Mouse (Mus musculus) cerebellum, postnatal 10 days (tissue): ENCODE data around the gene Crxos.
"Not testable (repeated sequence)": the region's sequence is repeated elsewhere in the genome, so short reads cannot be mapped to it uniquely, and the experiment has no call there.

Experiments
- DNase-seq, 2 experiments: peaks; one replicate each; pipeline ENCODE4 v3.0.0; 2021; ENCODE audit warnings: mixed read lengths in 2 of 2

Crxos gene

GRCm38 (mm10) chr7:15882317-15882716 lies at the start of gene Crxos:
Crxos (plus strand) TSS chr7:15882617.
- no peak for DNase-seq

- DNase-seq = no peak
Observed at GRCm38 (mm10) chr7:15839578-15839977, 42.8 kb upstream of the Crxos start, which contains the start of gene Obox6. Obox6 (minus strand) TSS chr7:15839678.

GRCm38 (mm10) chr7:15859657-15860056 lies 22.8 kb upstream of the Crxos start:
- DNase-seq = peak; percentile 2 to 7

- DNase-seq = no peak
Observed at GRCm38 (mm10) chr7:15864104-15864503, 18.3 kb upstream of the Crxos start.

- no peak for DNase-seq
Observed at GRCm38 (mm10) chr7:15879756-15880155, 2.7 kb upstream of the Crxos start, which contains the start of gene Crx. Crx (minus strand) TSS chr7:15879968.

GRCm38 (mm10) chr7:15881388-15881787 lies 1.0 kb upstream of the Crxos start:
- no peak for DNase-seq

- DNase-seq = no peak
Observed at GRCm38 (mm10) chr7:15881831-15882230, 586 bp upstream of the Crxos start.

GRCm38 (mm10) chr7:15884127-15884526 lies 1.7 kb downstream of the Crxos start:
- no peak for DNase-seq

GRCm38 (mm10) chr7:15894251-15894650 lies 11.8 kb downstream of the Crxos start:
- DNase-seq = no peak

GRCm38 (mm10) chr7:15901366-15902048 lies 19.1 kb downstream of the Crxos start:
- DNase-seq = no peak

GRCm38 (mm10) chr7:15905861-15906260 lies 23.4 kb downstream of the Crxos start:
- no peak for DNase-seq

- no peak for DNase-seq
Observed at GRCm38 (mm10) chr7:15906602-15907001, 24.2 kb downstream of the Crxos start.

GRCm38 (mm10) chr7:15907971-15908590 lies 25.7 kb downstream of the Crxos start:
- no peak for DNase-seq

- DNase-seq = no peak
Observed at GRCm38 (mm10) chr7:15910521-15910920, 28.1 kb downstream of the Crxos start.

GRCm38 (mm10) chr7:15912183-15912582 lies 29.8 kb downstream of the Crxos start:
- DNase-seq = peak; percentile 87 to 91

GRCm38 (mm10) chr7:15914252-15914651 lies 31.8 kb downstream of the Crxos start:
- peak; percentile 54 to 64 for DNase-seq

GRCm38 (mm10) chr7:15914751-15915150 lies 32.3 kb downstream of the Crxos start:
- DNase-seq = no peak

GRCm38 (mm10) chr7:15915695-15916094 lies 33.3 kb downstream of the Crxos start:
- not testable (repeated sequence) for DNase-seq

GRCm38 (mm10) chr7:15916134-15916723 lies 33.8 kb downstream of the Crxos start:
- no peak for DNase-seq

- DNase-seq = no peak
Observed at GRCm38 (mm10) chr7:15916996-15917395, 34.6 kb downstream of the Crxos start.

GRCm38 (mm10) chr7:15918371-15918770 lies 36.0 kb downstream of the Crxos start:
- peak; percentile 51 to 55 for DNase-seq

- DNase-seq = no peak
Observed at GRCm38 (mm10) chr7:15919947-15920346, 37.5 kb downstream of the Crxos start.

- DNase-seq = no peak
Observed at GRCm38 (mm10) chr7:15920645-15921190, 38.3 kb downstream of the Crxos start.

- DNase-seq = no peak
Observed at GRCm38 (mm10) chr7:15921796-15922195, 39.4 kb downstream of the Crxos start.
